Mouse (Mus musculus) MEL (cell line): Measurements from ENCODE around the gene Map3k10.
A peak's percentile ranks its signal among the peaks of the same experiment; 100 is the strongest.

Experiments used
- EP300 ChIP-seq, 2 experiments: IDR thresholded peaks; 2 replicates each; pipeline ENCODE4 v1.6.1; 2011; ENCODE audit warnings: improper control_type of control experiment in 2 of 2, low read length in 2 of 2, low read depth in 1 of 2, mild to moderate bottlenecking in 1 of 2
- HCFC1 ChIP-seq: IDR thresholded peaks from 2 replicates; pipeline ENCODE4 v1.6.1; 2012; ENCODE audit warnings: low read depth, mild to moderate bottlenecking, inconsistent platforms, low read length, improper control_type of control experiment, moderate library complexity
- TBP ChIP-seq: IDR thresholded peaks from 2 replicates; pipeline ENCODE4 v1.8.0; 2011; ENCODE audit warnings: low read depth, low read length, improper control_type of control experiment

DNA sequence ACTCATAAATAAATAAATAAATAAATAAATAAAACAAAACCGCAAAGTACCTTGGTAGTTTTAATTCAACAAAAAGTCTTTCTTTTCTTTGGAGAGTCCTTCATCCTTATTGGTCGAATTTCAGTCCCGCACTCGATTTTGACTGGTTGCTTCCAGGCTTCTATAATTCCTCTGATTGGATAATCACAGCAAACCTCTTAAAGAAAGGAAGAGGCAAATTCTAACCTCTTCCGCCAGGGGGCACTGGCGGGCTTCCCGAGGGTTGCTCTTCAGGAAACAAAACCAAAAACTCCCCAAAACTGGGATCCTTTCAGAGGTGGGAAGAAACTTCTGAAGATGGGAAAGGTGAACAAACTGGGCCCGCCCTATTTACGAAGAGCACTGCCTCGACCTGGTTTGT, 23.4 kb downstream of the Map3k10 start:
- TF ChIP-seq HCFC1 (no peak), EP300 (IDR thresholded peaks at IDR 0.05; ENCODE audit: low read depth in 1 of 2, low read length in 2 of 2) (no peak), TBP (0 out of 2 replicates have a peak, but pooled peaks have one; percentile 1)
